Mouse (Mus musculus): ENCODE data around the gene Palm2.

DNA sequence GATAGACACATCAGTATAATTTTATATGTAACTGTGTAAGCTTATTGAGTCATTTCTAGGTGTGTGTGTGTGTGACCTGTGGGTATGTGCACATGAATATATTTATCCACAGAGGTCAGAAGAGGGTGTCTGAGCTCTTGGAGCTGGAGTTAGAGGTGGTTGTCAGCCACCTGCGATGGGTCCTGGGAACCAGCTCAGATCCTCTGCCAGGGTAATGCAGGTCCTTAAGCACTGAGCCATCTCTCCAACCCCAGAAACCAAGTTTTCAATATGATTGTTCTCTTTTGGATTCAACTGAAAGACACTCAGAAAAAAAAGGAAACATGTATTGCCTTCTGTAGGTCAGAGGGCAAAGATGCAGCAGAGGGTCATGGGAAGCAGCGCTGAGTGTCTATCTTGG is 248.3 kb downstream of the Palm2 start:
- TF ChIP-seq CTCF (IDR thresholded peaks at IDR 0.05; ENCODE audit: control insufficient read depth, insufficient read depth, low read length) (no peak), POLR2A (IDR thresholded peaks at IDR 0.05; ENCODE audit: borderline replicate concordance, control insufficient read depth, low read depth, low read length) (no peak)
